Mouse (Mus musculus): ENCODE data around the gene Epha5.
A peak's percentile ranks its signal among the peaks of the same experiment; 100 is the strongest.

Epha5 gene

GRCm38 (mm10) chr5:84417062-84417879 lies at the start of gene Epha5:
Gene Epha5 (minus strand): TSS chr5:84417382.
- DNase-seq = peak; percentile 39

GRCm38 (mm10) chr5:84456216-84456615 lies 39.0 kb upstream of the Epha5 start:
- no peak for DNase-seq

DNA sequence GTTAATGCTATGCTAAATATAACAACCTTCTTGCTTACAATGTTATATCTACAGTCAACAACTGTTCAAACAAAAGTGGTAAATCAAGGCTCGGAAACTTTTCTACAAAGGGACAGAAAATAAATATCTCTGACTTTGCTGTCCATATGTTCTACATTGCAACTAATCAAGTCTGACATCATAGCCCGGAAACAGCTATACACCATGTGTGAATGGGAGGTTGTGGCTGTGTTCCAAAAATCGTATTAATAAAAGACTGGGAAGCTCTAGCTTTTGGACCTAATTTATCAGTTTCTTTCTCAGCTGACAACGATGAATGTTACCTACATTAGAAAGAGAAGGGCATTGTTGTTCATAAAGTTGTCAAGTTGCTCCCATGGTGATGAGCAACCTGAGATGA lies 37.5 kb upstream of the Epha5 start:
- no peak for DNase-seq

DNA sequence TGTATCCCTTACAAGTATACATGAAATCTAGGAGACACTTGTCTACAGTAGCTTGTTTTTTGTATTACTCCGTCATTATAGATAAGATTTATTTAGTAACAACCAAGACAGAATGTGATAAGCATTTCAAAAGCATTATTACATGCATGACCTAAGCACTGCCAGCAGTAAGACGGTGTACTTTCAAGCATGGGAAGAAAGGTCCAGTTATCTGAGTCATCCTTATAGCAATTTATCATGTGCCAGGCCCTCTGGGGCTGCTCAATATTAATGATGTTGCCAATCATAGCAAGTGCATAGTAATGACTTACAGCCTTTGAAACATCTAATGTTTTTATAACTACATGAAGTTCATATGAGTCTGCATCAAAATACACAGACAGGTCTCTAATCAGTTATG lies 36.7 kb upstream of the Epha5 start:
- DNase-seq = no peak

GRCm38 (mm10) chr5:84440232-84440631 lies 23.1 kb upstream of the Epha5 start:
- no peak for DNase-seq

DNA sequence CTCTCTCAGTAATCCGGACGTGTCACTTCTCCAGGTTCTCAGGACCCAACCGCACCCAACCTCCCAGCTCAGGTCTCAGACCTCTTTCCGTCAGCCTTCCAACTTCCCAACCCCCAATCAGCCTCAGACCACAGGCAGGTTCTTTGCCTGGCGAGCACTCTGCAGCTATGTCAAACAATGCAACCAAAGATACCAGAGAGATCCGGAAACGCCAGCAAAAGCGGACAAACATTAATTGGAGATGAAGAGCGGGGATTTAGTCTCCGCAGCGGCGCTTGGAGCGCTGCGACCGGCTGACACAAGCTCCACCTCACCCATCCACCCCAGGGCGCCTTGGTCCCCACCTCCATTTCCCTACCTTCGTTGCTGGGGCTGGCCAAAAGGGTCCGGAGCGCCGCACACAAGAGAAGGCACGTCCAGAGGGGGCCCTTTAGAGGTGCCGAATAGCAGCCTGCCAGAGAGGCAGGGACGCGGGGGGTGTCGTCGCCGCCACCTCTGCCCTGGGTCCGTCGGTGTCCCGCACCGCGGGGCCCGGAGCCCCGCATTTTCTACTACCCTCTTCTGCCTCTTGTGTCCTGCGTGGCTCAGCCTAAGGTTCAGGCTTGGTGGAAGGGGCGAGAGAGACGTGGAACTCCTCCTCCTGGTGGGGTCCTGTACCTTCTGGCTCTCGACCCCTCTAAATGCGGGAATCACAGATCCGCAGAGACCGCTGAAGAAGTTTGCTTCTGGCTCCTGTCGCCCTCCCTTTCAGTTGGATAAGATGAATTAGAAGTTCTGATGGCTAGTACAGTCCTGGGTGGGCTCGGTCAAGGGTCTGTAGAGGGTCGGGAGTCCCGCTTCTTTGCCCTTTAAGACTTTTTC lies 991 bp downstream of the Epha5 start:
- DNase-seq = no peak

GRCm38 (mm10) chr5:84414931-84415431 lies 2.2 kb downstream of the Epha5 start:
- no peak for DNase-seq

- DNase-seq = no peak
These were observed 4.2 kb downstream of the Epha5 start for GRCm38 (mm10) chr5:84413026-84413425.

- DNase-seq = no peak
These were observed 8.8 kb downstream of the Epha5 start for GRCm38 (mm10) chr5:84408370-84408769.

GRCm38 (mm10) chr5:84397085-84397484 lies 20.1 kb downstream of the Epha5 start:
- no peak for DNase-seq

GRCm38 (mm10) chr5:84365334-84365733 lies 51.8 kb downstream of the Epha5 start:
- no peak for DNase-seq

- no peak for DNase-seq
These were observed 57.8 kb downstream of the Epha5 start for GRCm38 (mm10) chr5:84359430-84359829.

GRCm38 (mm10) chr5:84353069-84353468 lies 64.1 kb downstream of the Epha5 start:
- no peak for DNase-seq

GRCm38 (mm10) chr5:84346728-84347499 lies 70.3 kb downstream of the Epha5 start:
- DNase-seq = no peak

GRCm38 (mm10) chr5:84335834-84336465 lies 81.2 kb downstream of the Epha5 start:
- DNase-seq = peak; percentile 3

DNA sequence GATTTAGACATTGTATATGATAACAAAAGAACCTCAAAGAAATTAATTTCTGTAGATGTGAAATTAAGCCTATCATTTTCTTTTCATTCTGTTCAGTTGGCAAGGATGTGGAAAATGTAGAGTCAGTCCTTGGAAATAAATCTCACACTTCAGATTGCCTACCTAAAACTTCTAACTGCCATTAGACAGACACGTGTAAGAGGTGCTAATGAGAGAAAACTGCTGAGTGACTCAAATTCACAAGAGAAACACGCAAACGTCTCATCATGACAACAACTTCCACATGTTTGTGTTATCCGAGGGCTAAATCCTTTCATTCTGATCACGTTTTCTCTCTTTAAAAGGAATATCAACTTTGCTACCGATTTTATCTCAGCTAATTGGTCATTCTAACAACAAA lies 82.7 kb downstream of the Epha5 start:
- DNase-seq = no peak

DNA sequence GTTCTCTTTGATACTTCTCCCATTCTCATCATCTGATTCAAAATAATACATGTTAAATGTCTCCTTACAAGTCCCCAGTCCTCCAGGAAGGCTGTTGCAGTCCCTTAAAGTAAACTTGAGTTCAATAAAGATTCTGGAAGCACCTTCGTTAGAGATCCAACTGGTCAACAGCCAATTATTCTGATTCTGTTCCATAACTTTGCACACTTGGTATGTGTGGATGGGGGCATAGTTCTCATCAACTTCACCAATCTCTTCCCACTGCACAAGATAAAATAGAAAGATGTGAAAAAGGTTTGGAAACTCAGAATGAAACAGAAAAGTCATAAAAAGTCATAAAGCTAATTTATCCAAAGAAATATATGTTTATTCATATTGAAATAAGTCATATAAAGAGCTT lies 85.6 kb downstream of the Epha5 start:
- DNase-seq = no peak

DNA sequence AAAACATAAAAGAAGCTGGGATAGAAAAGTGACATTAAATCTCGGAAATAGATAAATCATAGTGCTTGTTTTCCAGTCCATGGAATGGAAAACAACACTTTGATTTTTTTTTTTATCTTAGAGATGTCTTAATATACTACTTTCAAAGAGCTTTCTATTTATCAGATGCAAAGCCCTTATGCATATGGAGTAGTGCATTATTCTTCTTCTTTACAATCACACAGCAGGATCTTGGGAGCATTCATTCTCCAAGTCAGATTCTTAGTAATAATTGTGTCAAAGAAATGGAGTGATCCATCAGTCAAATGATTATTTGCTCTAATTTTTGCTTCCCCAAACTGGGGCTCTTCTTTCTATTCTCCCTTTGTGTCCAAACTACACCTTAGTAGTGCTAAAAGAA lies 96.6 kb downstream of the Epha5 start:
- DNase-seq = no peak

- DNase-seq = no peak
These were observed 97.0 kb downstream of the Epha5 start for GRCm38 (mm10) chr5:84320138-84320537.

GRCm38 (mm10) chr5:84318814-84319340 lies 98.3 kb downstream of the Epha5 start:
- no peak for DNase-seq

GRCm38 (mm10) chr5:84317839-84318238 lies 99.3 kb downstream of the Epha5 start:
- DNase-seq = no peak

GRCm38 (mm10) chr5:84313619-84314018 lies 103.6 kb downstream of the Epha5 start:
- no peak for DNase-seq
